Mouse (Mus musculus) heart, embryonic 14.5 days (tissue): ENCODE data around the gene Cyp2c67. TPM values are rescaled to one million over a fixed set of nuclear protein-coding genes. Genes with fewer than 3 reads are reported as not detected.
"Not testable (repeated sequence)": the region's sequence is repeated elsewhere in the genome, so short reads cannot be mapped to it uniquely, and the experiment has no call there.

Experiments used
- ATAC-seq: fragments of 200-750 bp; cut with Nextera tagmentation; 2 replicates; pipeline ENCODE4 v1.8.0; 2017; ENCODE audit warnings: low read depth, moderate TSS enrichment; ENCODE audit not compliant: insufficient number of reproducible peaks, insufficient read depth, low FRiP score
- H3K27ac ChIP-seq, 2 experiments: fragments of 200-500 bp in 1 of 2; fragments of 300-500 bp in 1 of 2; sonication (generic) in 1 of 2; replicated peaks in 1 of 2; 2 replicates each; pipeline ENCODE4 v1.5.1; 2012 to 2014; ENCODE audit warnings: low read depth in 2 of 2, low read length in 2 of 2, control low read depth in 1 of 2, mild to moderate bottlenecking in 1 of 2, mixed read lengths in 1 of 2; ENCODE audit not compliant: control insufficient read depth in 1 of 2, insufficient read depth in 1 of 2
- H3K27me3 ChIP-seq: fragments of 300-500 bp; sonication (generic); 2 replicates; pipeline ENCODE4 v1.6.1; 2014; ENCODE audit warnings: mild to moderate bottlenecking, low read length, control low read depth; ENCODE audit not compliant: control insufficient read depth, insufficient read depth
- H3K36me3 ChIP-seq: fragments of 300-500 bp; sonication (generic); 2 replicates; pipeline ENCODE4 v1.6.1; 2014; ENCODE audit warnings: mild to moderate bottlenecking, control low read depth, low read length, mixed read lengths; ENCODE audit not compliant: control insufficient read depth, insufficient read depth
- H3K4me1 ChIP-seq, 2 experiments: fragments of 200-500 bp in 1 of 2; fragments of 300-500 bp in 1 of 2; sonication (generic) in 1 of 2; 2 replicates each; pipeline ENCODE4 v1.6.1; 2012 to 2014; ENCODE audit warnings: low read length in 2 of 2, control low read depth in 1 of 2, mixed read lengths in 1 of 2; ENCODE audit not compliant: control insufficient read depth in 2 of 2, insufficient read depth in 2 of 2
- H3K4me2 ChIP-seq: fragments of 300-500 bp; sonication (generic); 2 replicates; pipeline ENCODE4 v1.6.1; 2014; ENCODE audit warnings: mild to moderate bottlenecking, low read length
- H3K4me3 ChIP-seq, 2 experiments: fragments of 200-500 bp in 1 of 2; fragments of 300-500 bp in 1 of 2; sonication (generic) in 1 of 2; 2 replicates each; pipeline ENCODE4 v1.5.1; 2012 to 2014; ENCODE audit warnings: low read length in 2 of 2, mild to moderate bottlenecking in 2 of 2, control low read depth in 1 of 2, low read depth in 1 of 2, moderate library complexity in 1 of 2; ENCODE audit not compliant: control insufficient read depth in 1 of 2, insufficient read depth in 1 of 2
- H3K9ac ChIP-seq: fragments of 300-500 bp; sonication (generic); 2 replicates; pipeline ENCODE4 v1.6.1; 2014; ENCODE audit warnings: mild to moderate bottlenecking, low read length
- H3K9me3 ChIP-seq: fragments of 300-500 bp; sonication (generic); 2 replicates; pipeline ENCODE4 v1.6.1; 2016; ENCODE audit warnings: low read length, control low read depth; ENCODE audit not compliant: control insufficient read depth
- WGBS: fragments of 180-500 bp; shearing (Covaris S2); extraction: QIAGEN DNeasy Blood & Tissue Kit; methylation state at CpG from one replicate; pipeline ENCODE4 v1.1.7; 2014; 5-methylcytosine and 5-hydroxymethylcytosine counted together
- polyA plus RNA-seq: library from polyadenylated mRNA; unstranded; fragments of >200 nt; fragmentation: Nextera tagmentation; extraction: Ambion mirVana; gene quantifications from 2 replicates; pipeline ENCODE4 v1.2.1, GENCODE M21; 2014

Gene Cyp2c67
- polyA plus RNA-seq = not detected in 2 replicates

- H3K9me3 ChIP-seq = peaks cover 12% of the 10 kb centered on the region
- no peak within 1 kb of the TSS for H3K27ac ChIP-seq
- H3K4me2 ChIP-seq = no peak within 1 kb of the TSS
- no peaks in the 10 kb centered on the region for H3K36me3 ChIP-seq
- no peaks in the 10 kb centered on the region for H3K4me1 ChIP-seq
- no peak within 1 kb of the TSS for H3K4me3 ChIP-seq
- WGBS = 80% methylated on average over 1 of the region's 1 CpGs
- no peaks in the 10 kb centered on the region for H3K27me3 ChIP-seq
- no peak within 1 kb of the TSS for H3K9ac ChIP-seq
- no peak for ATAC-seq
Observed at GRCm38 (mm10) chr19:39648938-39649337, at the start of gene Cyp2c67. Gene Cyp2c67, minus strand, starts transcription at chr19:39649051.

GRCm38 (mm10) chr19:39665650-39666049 is 16.8 kb upstream of the Cyp2c67 start:
- ATAC-seq, H3K4me3 ChIP-seq, H3K4me1 ChIP-seq, H3K36me3 ChIP-seq, H3K27ac ChIP-seq, H3K9ac ChIP-seq, H3K27me3 ChIP-seq, H3K4me2 ChIP-seq, H3K9me3 ChIP-seq: not testable (repeated sequence)

GRCm38 (mm10) chr19:39652381-39652780 is 3.5 kb upstream of the Cyp2c67 start:
- H3K9me3 ChIP-seq = 0 out of 2 replicates have a peak, but pooled peaks cover 7% of the 10 kb centered on the region
- no peak overlapping the region for H3K4me2 ChIP-seq
- H3K27me3 ChIP-seq = no peaks in the 10 kb centered on the region
- no peak overlapping the region for H3K9ac ChIP-seq
- H3K4me3 ChIP-seq = no peak overlapping the region
- no peak overlapping the region for H3K27ac ChIP-seq
- no peaks in the 10 kb centered on the region for H3K4me1 ChIP-seq
- WGBS = 47% methylated on average over 1 of the region's 1 CpGs
- H3K36me3 ChIP-seq = no peaks in the 10 kb centered on the region
- ATAC-seq = no peak

- H3K9ac ChIP-seq = no peak overlapping the region
- no peak for ATAC-seq
- WGBS = 82% methylated on average over 9 of the region's 9 CpGs
- no peaks in the 10 kb centered on the region for H3K36me3 ChIP-seq
- no peak overlapping the region for H3K4me2 ChIP-seq
- no peaks in the 10 kb centered on the region for H3K27me3 ChIP-seq
- H3K9me3 ChIP-seq = peaks cover 11% of the 10 kb centered on the region
- no peaks in the 10 kb centered on the region for H3K4me1 ChIP-seq
- H3K27ac ChIP-seq = no peak overlapping the region
- no peak overlapping the region for H3K4me3 ChIP-seq
Observed at GRCm38 (mm10) chr19:39647519-39647918, 1.3 kb downstream of the Cyp2c67 start.

- H3K4me2 ChIP-seq, H3K4me3 ChIP-seq, H3K9me3 ChIP-seq, H3K36me3 ChIP-seq, H3K27me3 ChIP-seq, H3K27ac ChIP-seq, H3K9ac ChIP-seq, ATAC-seq, H3K4me1 ChIP-seq: not testable (repeated sequence)
- 79% methylated on average over 7 of the region's 7 CpGs for WGBS
Observed at GRCm38 (mm10) chr19:39644551-39644950, 4.3 kb downstream of the Cyp2c67 start.

Other genes starting within 250 kb of the Cyp2c67 start
- gene Cyp2c38, start 186.0 kb downstream of the Cyp2c67 start, polyA plus RNA-seq = not detected in 2 replicates
- not detected in 2 replicates for gene Cyp2c39, start 138.2 kb downstream of the Cyp2c67 start, polyA plus RNA-seq
- gene Cyp2c68, start 92.0 kb upstream of the Cyp2c67 start, polyA plus RNA-seq = not detected in 2 replicates
- not detected in 2 replicates for gene Cyp2c40, start 163.8 kb upstream of the Cyp2c67 start, polyA plus RNA-seq
- not detected in 2 replicates for gene Cyp2c69, start 237.7 kb upstream of the Cyp2c67 start, polyA plus RNA-seq